25 mouse cellular contexts compared by ENCODE assay signal in the genomic region with DNA sequence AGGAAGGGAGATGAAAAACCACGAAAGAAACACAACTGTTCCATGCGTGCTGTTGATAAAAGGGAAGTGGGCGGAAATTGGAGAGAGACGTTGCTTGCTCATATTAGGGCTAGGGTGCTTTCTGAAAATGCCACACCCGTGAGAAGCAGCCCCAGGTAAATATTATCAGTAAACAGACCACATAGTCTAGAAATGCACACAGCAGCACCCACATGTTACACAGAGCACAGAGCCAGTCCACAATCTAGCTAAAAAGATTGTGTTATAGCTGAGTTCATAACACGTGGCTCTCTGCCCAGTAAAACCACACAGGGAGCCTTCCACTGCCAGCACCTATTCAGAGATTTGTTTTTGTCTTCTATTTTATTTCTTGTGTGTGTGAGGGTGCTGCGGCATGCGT.
A peak's percentile ranks its signal among the peaks of the same experiment; 100 is the strongest.
DNase-seq lines count a peak whose midpoint lies in the region; ATAC-seq and TF ChIP-seq lines count a peak whose summit lies in the region.
"Had no signal": no experiment of that assay in that cellular context is flagged by ENCODE, and none has a peak within 500 bp of the region (broad histone marks: within the 10 kb centered on the region; RNA-seq: fewer than 3 reads in every experiment).

No protein-coding gene starts in this region.

- ATAC-seq in liver, embryonic 13.5 days (ENCODE audit: low read depth): no peak
- peak; percentile 18; the same call in 1 of the 2 replicates for ATAC-seq in stomach, postnatal 0 days (ENCODE audit: low FRiP score, low TSS enrichment)
- ATAC-seq: activated CD4-positive, CD25-positive, alpha-beta regulatory T cell, adult 4 months; forebrain, embryonic 13.5 days; forebrain, postnatal 0 days; intestine, postnatal 0 days had no signal

- no peak for TF ChIP-seq CTCF in cerebellum, adult 2 months (IDR thresholded peaks at IDR 0.05; ENCODE audit: borderline replicate concordance, insufficient read depth, low read depth, low read length)
- TF ChIP-seq CTCF in stomach, postnatal 0 days (IDR thresholded peaks at IDR 0.05; ENCODE audit: low read depth): no peak

- no peak for TF ChIP-seq POLR2A in cerebellum, adult 2 months (IDR thresholded peaks at IDR 0.05; ENCODE audit: borderline replicate concordance, insufficient read depth, low read length)

- H3K4me3 ChIP-seq in cerebellum, adult 2 months (replicated peaks; ENCODE audit: insufficient read depth, low read depth, low read length): no peak overlapping the region
- no peak overlapping the region for H3K4me3 ChIP-seq in liver, embryonic 13.5 days (replicated peaks)
- H3K4me3 ChIP-seq in stomach, postnatal 0 days (ENCODE audit: low read depth, low read length): no peak overlapping the region
- H3K4me3 ChIP-seq: embryonic facial prominence, embryonic 13.5 days; forebrain, embryonic 10.5 days; forebrain, embryonic 13.5 days; gastrocnemius, adult 2 months; hindbrain, embryonic 12.5 days; hindbrain, embryonic 15.5 days had no signal

- no peak overlapping the region for H3K27ac ChIP-seq in cerebellum, adult 2 months (ENCODE audit: insufficient read depth, low read length)
- H3K27ac ChIP-seq in liver, embryonic 13.5 days: no peak overlapping the region
- no peak overlapping the region for H3K27ac ChIP-seq in stomach, postnatal 0 days (replicated peaks)
- H3K27ac ChIP-seq: embryonic facial prominence, embryonic 13.5 days; forebrain, embryonic 10.5 days; forebrain, embryonic 13.5 days; gastrocnemius, adult 2 months; hindbrain, embryonic 12.5 days; hindbrain, embryonic 15.5 days had no signal

- no peaks in the 10 kb centered on the region for H3K4me1 ChIP-seq in cerebellum, adult 2 months (ENCODE audit: control insufficient read depth, insufficient read depth, low read length)
- no peaks in the 10 kb centered on the region for H3K4me1 ChIP-seq in liver, embryonic 13.5 days (replicated peaks)
- H3K4me1 ChIP-seq in stomach, postnatal 0 days (replicated peaks; ENCODE audit: control insufficient read depth, insufficient read depth): no peaks in the 10 kb centered on the region
- H3K4me1 ChIP-seq: embryonic facial prominence, embryonic 13.5 days; forebrain, embryonic 10.5 days; forebrain, embryonic 13.5 days; hindbrain, embryonic 12.5 days; hindbrain, embryonic 15.5 days had no signal

- H3K9ac ChIP-seq in liver, embryonic 13.5 days: no peak overlapping the region
- H3K9ac ChIP-seq in stomach, postnatal 0 days (ENCODE audit: low read length): no peak overlapping the region
- H3K9ac ChIP-seq: embryonic facial prominence, embryonic 13.5 days; forebrain, embryonic 13.5 days; forebrain, postnatal 0 days; hindbrain, embryonic 12.5 days; hindbrain, embryonic 15.5 days had no signal

- H3K4me2 ChIP-seq in liver, embryonic 13.5 days: no peak overlapping the region
- no peak overlapping the region for H3K4me2 ChIP-seq in stomach, postnatal 0 days (replicated peaks; ENCODE audit: low read depth)
- H3K4me2 ChIP-seq: embryonic facial prominence, embryonic 13.5 days; forebrain, embryonic 13.5 days; heart, embryonic 11.5 days; hindbrain, embryonic 12.5 days; hindbrain, embryonic 15.5 days had no signal

- H3K9me3 ChIP-seq in liver, embryonic 13.5 days (replicated peaks): peaks cover 33% of the 10 kb centered on the region
- H3K9me3 ChIP-seq in stomach, postnatal 0 days (ENCODE audit: control insufficient read depth, low read length): no peaks in the 10 kb centered on the region
- H3K9me3 ChIP-seq: embryonic facial prominence, embryonic 13.5 days; forebrain, embryonic 10.5 days; forebrain, embryonic 13.5 days; hindbrain, embryonic 12.5 days; hindbrain, embryonic 15.5 days had no signal

- DNase-seq in cerebellum, postnatal 10 days: peak; percentile 20 to 26
- no peak for DNase-seq in cerebellum, adult 2 months
- peak; percentile 6 for DNase-seq in liver, embryonic 13.5 days
- no peak for DNase-seq in liver
- peak; percentile 18 to 44 for DNase-seq in right cerebral cortex, adult 2 months (ENCODE audit: low spot score in 2 of 2)
- DNase-seq in right cerebral cortex, postnatal 4 days: no peak
- DNase-seq in stomach, postnatal 0 days (ENCODE audit: low spot score): no peak
- DNase-seq in urinary bladder, postnatal 10 days (ENCODE audit: low spot score): no peak
- DNase-seq: adrenal gland, adult 8-10 months; cerebellum, adult 18-20 months; cerebellum, postnatal 25 days; forebrain, postnatal 0 days; gastrocnemius, adult 2 months; gastrocnemius, postnatal 14 days; heart, adult 11 months had no signal

- H3K27me3 ChIP-seq in cerebellum, adult 2 months (ENCODE audit: control insufficient read depth, insufficient read depth, low read length): no peaks in the 10 kb centered on the region
- H3K27me3 ChIP-seq in liver, embryonic 13.5 days: no peaks in the 10 kb centered on the region
- H3K27me3 ChIP-seq in stomach, postnatal 0 days (ENCODE audit: control insufficient read depth, insufficient read depth, low read length): no peaks in the 10 kb centered on the region
- H3K27me3 ChIP-seq: CH12.LX; embryonic facial prominence, embryonic 13.5 days; forebrain, embryonic 13.5 days; hindbrain, embryonic 12.5 days; hindbrain, embryonic 15.5 days had no signal

- WGBS in cerebellum, adult 2 months: 57% methylated on average over 8 of the region's 8 CpGs
- WGBS in liver, embryonic 13.5 days (ENCODE audit: insufficient replicate concordance): 54% methylated on average over 8 of the region's 8 CpGs
- 68% methylated on average over 8 of the region's 8 CpGs for WGBS in stomach, postnatal 0 days

- H3K36me3 ChIP-seq in liver, embryonic 13.5 days: no peaks in the 10 kb centered on the region
- no peaks in the 10 kb centered on the region for H3K36me3 ChIP-seq in stomach, postnatal 0 days (ENCODE audit: control insufficient read depth, insufficient read depth, low read length)
- H3K36me3 ChIP-seq: embryonic facial prominence, embryonic 13.5 days; forebrain, embryonic 10.5 days; G1E; hindbrain, embryonic 12.5 days; hindbrain, embryonic 15.5 days had no signal

- TF ChIP-seq EP300 in stomach, postnatal 0 days (optimal IDR thresholded peaks at IDR 0.05): no peak

Comparison
In these comparisons a context has a peak if more than half of its experiments do, and no peak if none do; other contexts are left out.
1. DNase-seq: peak in cerebellum, postnatal 10 days (2 of 2), liver, embryonic 13.5 days (single experiment) and right cerebral cortex, adult 2 months (2 of 2); none in cerebellum, adult 2 months (0 of 2), liver (single experiment), right cerebral cortex, postnatal 4 days (single experiment), stomach, postnatal 0 days (single experiment) and urinary bladder, postnatal 10 days (single experiment).